10 mouse cellular contexts compared by ENCODE assay signal in the genomic region with DNA sequence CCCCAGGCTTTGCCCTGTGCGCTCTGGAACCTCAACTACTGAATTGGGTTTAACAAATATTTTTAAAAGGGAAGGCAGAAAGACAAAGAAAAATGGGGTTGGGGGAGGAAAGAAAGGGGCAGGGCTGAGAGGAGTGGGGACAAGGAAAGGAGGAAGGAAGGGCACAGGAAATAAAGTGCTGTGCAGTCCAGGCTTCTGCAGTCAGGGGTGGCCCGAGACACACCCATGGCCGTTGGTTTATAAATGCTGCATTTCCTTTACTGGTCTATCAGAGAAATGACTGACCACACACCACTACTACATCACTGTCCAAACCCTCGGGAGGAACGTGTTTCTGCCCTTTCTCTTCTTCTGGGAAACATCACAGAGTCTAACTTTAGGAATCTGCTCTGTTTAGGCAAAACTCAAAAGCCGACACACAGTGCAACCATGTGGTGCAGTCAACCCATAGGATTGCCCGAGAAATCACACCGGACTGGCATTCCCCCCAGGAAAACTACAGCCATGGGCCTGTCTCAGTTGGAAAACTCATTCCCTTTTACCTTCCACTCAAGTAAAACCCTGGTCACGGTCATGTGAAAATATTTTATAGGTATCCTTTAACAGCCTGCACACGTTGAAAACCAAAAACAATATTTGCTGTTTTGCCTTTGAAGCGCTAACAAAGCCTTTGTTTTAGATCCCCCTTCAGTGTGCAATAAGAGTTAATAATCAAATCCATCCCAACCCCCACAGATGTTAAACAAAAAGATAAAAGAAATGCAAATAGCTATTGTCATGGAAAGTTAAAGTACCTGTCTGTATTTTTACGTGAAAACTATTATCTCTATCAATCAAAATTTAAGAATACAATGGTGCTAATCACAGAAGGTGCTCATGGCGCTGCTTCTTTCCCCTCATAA.
A peak's percentile ranks its signal among the peaks of the same experiment; 100 is the strongest.
DNase-seq lines count a peak whose midpoint lies in the region; ATAC-seq and TF ChIP-seq lines count a peak whose summit lies in the region.
"Had no signal": no experiment of that assay in that cellular context is flagged by ENCODE, and none has a peak within 500 bp of the region (broad histone marks: within the 10 kb centered on the region; RNA-seq: fewer than 3 reads in every experiment).

No protein-coding gene starts in this region.

- H3K27me3 ChIP-seq in heart, embryonic 11.5 days (ENCODE audit: control insufficient read depth, insufficient read depth, low read length) = no peaks in the 10 kb centered on the region
- no peaks in the 10 kb centered on the region for H3K27me3 ChIP-seq in lung, postnatal 0 days (replicated peaks; ENCODE audit: insufficient read depth, low read length)

- H3K4me3 ChIP-seq in heart, embryonic 11.5 days (ENCODE audit: low read depth, low read length) = no peak overlapping the region
- no peak overlapping the region for H3K4me3 ChIP-seq in lung, postnatal 0 days (ENCODE audit: low read depth, low read length)

- no peak for TF ChIP-seq CTCF in lung, postnatal 0 days (IDR thresholded peaks at IDR 0.05)

- H3K36me3 ChIP-seq in heart, embryonic 11.5 days (ENCODE audit: control insufficient read depth, insufficient read depth, low read length) = no peaks in the 10 kb centered on the region
- no peaks in the 10 kb centered on the region for H3K36me3 ChIP-seq in lung, postnatal 0 days (ENCODE audit: insufficient read depth, low read length)

- H3K9me3 ChIP-seq in heart, embryonic 11.5 days (replicated peaks; ENCODE audit: control insufficient read depth, low read length) = no peaks in the 10 kb centered on the region
- H3K9me3 ChIP-seq in lung, postnatal 0 days (ENCODE audit: low read length) = no peaks in the 10 kb centered on the region

- peak overlapping the region; percentile 49 for H3K4me2 ChIP-seq in heart, embryonic 11.5 days
- peak overlapping the region; percentile 25 for H3K4me2 ChIP-seq in lung, postnatal 0 days (replicated peaks; ENCODE audit: low read depth, low read length)

- TF ChIP-seq EP300 in lung, postnatal 0 days (IDR thresholded peaks at IDR 0.05) = no peak; the same call in 1 of the 2 replicates

- peaks cover 46% of the 10 kb centered on the region for H3K4me1 ChIP-seq in heart, embryonic 11.5 days (ENCODE audit: control insufficient read depth, insufficient read depth, low read length)
- peaks cover 5% of the 10 kb centered on the region; the same call in 1 of the 2 replicates for H3K4me1 ChIP-seq in lung, postnatal 0 days (ENCODE audit: insufficient read depth, low read depth, low read length)

- no peak for ATAC-seq in heart, embryonic 11.5 days (replicated peaks; ENCODE audit: insufficient number of reproducible peaks, low FRiP score, low TSS enrichment)
- ATAC-seq in lung, postnatal 0 days = peak; percentile 17; the same call in 1 of the 2 replicates

- intact Hi-C loops in heart, postnatal 25 days (cut with DNase I) = loop anchor here (5.0 kb wide), 1 partner anchor 258 kb away; a partner anchor contains a TSS

- no peak overlapping the region for H3K9ac ChIP-seq in heart, embryonic 11.5 days (ENCODE audit: low read depth, low read length)
- H3K9ac ChIP-seq in lung, postnatal 0 days (replicated peaks; ENCODE audit: low read depth) = no peak overlapping the region

- H3K27ac ChIP-seq in heart, embryonic 11.5 days (ENCODE audit: low read depth, low read length) = no peak overlapping the region
- H3K27ac ChIP-seq in lung, postnatal 0 days (ENCODE audit: low read length) = peak overlapping the region; percentile 28; the same call in 1 of the 2 replicates

- WGBS in heart, embryonic 11.5 days (ENCODE audit: insufficient replicate concordance) = 42% methylated on average over 13 of the region's 13 CpGs
- WGBS in lung, postnatal 0 days = 30% methylated on average over 13 of the region's 13 CpGs

- DNase-seq in heart, postnatal 25 days (ENCODE audit: low spot score) = no peak
- DNase-seq in thymus, postnatal 25 days = peak; percentile 24
- no peak for DNase-seq in thymus, adult 18-20 months
- peak; percentile 41 for DNase-seq in lung, postnatal 0 days (ENCODE audit: low spot score)
- DNase-seq in left cerebral cortex, adult 8-10 months (ENCODE audit: low spot score in 2 of 2) = no peak
- DNase-seq in right cerebral cortex, adult 2 months (ENCODE audit: low spot score in 2 of 2) = no peak
- DNase-seq in spleen, postnatal 10 days (ENCODE audit: low spot score in 2 of 2) = no peak
- DNase-seq: adrenal gland, postnatal 25 days; right cerebral cortex, postnatal 14 days had no signal

Comparison
In these comparisons a context has a peak if more than half of its experiments do, and no peak if none do; other contexts are left out.
1. DNase-seq: peak in thymus, postnatal 25 days (single experiment) and lung, postnatal 0 days (single experiment); none in heart, postnatal 25 days (single experiment), thymus, adult 18-20 months (0 of 2), left cerebral cortex, adult 8-10 months (0 of 2), right cerebral cortex, adult 2 months (0 of 2) and spleen, postnatal 10 days (0 of 2).